Mouse (Mus musculus) testis, adult 2 months (tissue): ENCODE data around the gene Tex19.2.

Source experiments
- CTCF ChIP-seq: fragments of 200-500 bp; IDR thresholded peaks from 2 replicates; pipeline ENCODE4 v1.5.1; 2012; ENCODE audit warnings: low read depth, mild to moderate bottlenecking, inconsistent platforms, low read length, moderate library complexity; ENCODE audit not compliant: control insufficient read depth, insufficient read depth, insufficient replicate concordance
- POLR2A ChIP-seq: fragments of 200-500 bp; IDR thresholded peaks from 2 replicates; pipeline ENCODE4 v1.6.1; 2012; ENCODE audit warnings: low read depth, mild to moderate bottlenecking, inconsistent platforms, low read length, moderate library complexity; ENCODE audit not compliant: control insufficient read depth

DNA sequence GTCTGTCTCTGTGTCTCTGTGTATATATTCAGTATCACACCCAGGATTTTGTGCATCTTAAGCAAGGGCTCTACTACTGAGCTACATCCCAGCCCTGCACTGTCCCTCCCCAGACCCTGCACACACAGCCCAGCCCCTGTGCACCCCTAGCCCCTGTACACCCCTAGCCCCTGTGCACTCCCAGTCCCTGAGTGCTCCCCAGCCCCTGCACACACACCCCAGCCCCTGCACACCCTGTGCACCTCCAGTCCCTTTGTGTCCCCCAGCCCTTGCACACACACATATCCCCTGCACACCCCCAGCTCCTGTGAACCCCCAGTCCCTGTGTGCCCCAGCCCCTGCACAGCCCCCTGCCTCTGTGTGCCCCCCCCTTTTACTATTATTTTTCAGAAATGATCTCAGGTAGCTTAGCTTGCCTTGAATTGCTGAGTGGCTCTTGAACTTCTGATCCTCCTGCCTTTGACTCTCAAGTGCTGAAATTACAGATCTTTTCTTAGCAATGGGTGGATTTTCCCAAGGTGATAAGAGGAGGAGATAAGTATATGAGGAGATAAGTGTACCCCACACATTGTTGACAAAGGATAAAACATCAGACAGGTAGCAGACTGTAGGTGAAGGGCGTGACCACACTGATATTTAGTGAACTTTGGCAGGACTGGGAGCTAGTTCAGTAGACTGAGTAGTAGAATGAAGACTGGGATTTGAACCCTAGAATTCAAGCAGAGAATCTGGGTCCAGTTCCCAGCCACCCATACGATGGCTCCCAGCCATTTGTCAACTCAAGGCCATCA, 28.5 kb downstream of the Tex19.2 start:
- TF ChIP-seq CTCF (no peak), POLR2A (no peak)
